Mouse (Mus musculus): ENCODE measurements around the gene Olfr74.
"Not testable (repeated sequence)": the region's sequence is repeated elsewhere in the genome, so short reads cannot be mapped to it uniquely, and the experiment has no call there.

Olfr74 gene

DNA sequence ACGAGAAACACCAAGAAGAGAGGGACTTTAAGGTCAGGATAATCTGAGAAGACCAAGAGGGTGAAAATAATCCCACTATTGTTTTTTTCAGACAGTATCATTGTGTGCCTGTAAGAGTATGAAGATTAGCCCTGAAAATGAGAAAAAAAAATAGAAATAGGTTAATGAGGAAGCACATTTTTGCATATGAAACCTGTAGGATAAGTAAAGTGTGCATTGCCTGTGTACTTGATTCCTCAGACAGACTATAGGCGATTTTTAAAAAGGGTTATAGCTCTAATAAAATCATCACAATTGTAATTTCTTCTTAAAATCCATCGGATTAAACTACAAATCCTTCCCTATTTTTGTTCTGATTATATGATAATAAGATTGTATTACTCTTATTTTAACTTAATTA, at the start of gene Olfr74:
Olfr74 (minus strand) TSS at position 101 of the 400 bp plus-strand sequence.
- no peak for DNase-seq (ENCODE audit: low spot score)

DNA sequence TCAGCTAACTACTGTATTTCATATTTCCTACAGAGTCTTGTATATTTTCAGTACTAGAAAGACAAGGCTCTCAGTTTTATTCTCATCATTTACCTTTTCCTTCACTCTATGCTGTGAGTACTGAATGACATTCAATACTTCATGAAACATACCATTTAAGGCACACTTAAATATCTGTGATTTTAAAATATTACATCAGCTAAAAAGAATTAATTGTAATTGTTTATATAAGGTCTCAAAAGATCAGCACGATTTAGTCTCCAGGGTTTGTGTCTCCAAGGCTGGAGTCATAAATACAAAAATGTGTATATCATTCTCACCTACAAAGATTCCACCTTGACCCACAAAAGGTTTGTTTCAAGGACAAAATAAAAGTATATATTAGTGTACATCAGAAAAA, 48.0 kb upstream of the Olfr74 start, which contains the start of gene Olfr1161:
Olfr1161 (plus strand) TSS at position 301 of the 400 bp plus-strand sequence.
- not testable (repeated sequence) for DNase-seq (ENCODE audit: low spot score)

DNA sequence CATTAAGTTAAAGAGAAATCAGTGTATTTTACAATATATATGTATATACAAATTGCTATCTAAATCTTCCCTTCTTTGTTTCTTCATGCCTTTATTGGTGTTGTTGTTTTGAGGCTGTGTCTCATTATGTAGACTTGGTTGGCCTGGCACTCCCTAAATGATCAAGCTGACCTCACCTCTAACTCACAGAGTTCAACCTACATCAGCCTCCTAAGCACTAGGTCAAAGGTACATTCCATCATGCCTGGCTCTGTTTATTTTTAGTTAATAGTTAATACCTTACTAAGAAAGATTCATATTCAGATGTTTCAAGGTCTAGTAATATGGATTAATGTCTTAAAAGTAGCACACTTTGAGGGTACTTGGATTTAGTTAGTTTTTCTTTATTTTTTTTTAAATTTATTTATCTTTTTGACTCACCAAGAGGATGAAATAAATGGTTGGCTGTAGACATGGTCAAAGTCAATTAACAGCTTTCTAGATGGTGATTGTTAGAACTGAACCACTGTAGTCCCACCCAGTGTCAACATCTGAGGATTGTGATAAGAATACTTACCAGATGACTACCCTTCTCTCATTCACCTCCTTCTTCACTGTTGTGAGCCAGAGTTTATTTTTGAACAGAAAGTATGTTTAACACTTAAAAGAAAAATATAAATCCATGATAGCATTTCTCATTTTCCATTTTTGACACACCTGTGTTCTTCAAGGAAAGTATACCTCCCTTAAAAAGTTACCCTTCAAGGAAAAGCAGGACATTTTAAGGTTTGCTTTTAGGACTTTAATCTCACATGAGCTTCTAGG, 33.3 kb upstream of the Olfr74 start, which contains the start of gene Olfr1160:
Olfr1160 (minus strand) TSS at position 754 of the 804 bp plus-strand sequence.
- DNase-seq (ENCODE audit: low spot score): peak; percentile 4

DNA sequence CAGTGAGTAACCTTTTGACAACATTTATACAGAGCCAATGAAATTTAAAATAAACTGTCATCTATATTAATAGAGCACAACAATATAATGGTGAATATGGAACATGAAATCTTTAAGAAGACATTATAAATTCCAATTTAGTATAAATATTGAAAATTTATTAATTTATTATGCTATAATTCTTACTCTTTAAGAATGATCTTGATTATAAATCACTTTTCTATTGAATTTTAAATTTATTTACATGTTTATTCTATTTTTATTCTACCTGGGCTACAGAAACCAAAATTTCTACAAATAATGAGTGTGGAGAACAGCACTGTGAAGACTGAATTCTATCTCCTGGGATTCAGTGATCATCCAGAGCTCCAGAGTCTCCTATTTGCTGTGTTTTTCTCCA, 15.3 kb upstream of the Olfr74 start, which contains the start of gene Olfr1158:
Olfr1158 (plus strand) TSS at position 301 of the 400 bp plus-strand sequence.
- no peak for DNase-seq (ENCODE audit: low spot score)

DNA sequence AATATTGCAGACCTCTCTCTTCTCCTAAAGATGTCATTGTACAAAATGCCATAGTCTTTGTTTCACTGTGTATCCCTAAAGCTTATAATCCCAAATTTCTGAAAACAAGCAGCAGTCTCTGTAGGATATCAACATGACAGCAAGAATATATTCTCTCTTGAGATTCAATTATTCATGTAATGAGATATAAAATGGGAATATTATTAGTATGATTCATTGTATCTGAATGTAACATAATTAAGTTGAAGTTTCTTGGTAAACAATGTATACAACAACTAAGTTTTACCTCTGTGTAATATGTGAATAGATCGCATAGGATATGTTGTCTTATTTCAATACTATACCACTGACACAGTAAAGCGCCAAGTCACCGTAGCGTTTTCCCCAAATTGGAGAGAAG, 6.3 kb downstream of the Olfr74 start, which contains the start of gene Olfr1157:
Olfr1157 (minus strand) TSS at position 101 of the 400 bp plus-strand sequence.
- no peak for DNase-seq (ENCODE audit: low spot score)

DNA sequence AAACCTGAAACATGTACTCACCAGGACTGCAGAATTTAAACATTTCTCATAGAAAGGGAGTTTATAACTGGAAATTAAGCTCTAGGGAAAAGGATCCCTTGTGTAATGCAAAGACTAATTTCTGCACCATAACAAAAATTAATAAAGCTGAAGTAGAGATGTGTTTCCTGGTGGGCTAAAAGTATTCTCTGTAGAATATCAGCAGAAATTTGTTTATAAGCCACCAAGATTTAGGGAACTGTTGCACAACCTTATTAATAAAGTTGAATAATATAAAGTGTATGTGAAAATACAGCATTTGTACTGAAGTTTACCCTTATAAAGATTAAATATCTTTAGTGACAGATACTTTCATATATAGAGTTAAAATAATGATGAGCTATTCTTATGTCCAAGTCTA, 21.5 kb downstream of the Olfr74 start, which contains the start of gene Olfr1156:
Olfr1156 (minus strand) TSS at position 101 of the 400 bp plus-strand sequence.
- DNase-seq (ENCODE audit: low spot score): no peak

DNA sequence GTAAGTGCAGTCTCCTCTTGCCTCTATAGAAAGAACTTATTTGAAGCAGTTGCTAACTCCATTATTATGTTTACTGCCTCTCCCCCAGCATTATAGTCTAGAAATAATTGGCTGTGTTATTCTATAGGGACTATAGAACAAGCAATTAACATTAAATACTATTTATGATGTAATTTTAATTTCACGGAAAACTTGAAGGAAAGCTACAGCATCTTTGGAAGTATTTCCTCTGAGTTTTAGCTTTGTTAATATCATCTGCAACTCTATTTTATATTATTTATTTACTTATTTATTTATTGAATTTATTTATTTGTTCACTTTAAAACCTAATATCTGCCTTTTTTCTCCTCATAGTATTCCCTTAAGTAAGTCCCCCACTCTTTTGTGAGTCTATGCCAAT, 29.4 kb downstream of the Olfr74 start, which contains the start of gene Olfr1155:
Olfr1155 (minus strand) TSS at position 101 of the 400 bp plus-strand sequence.
- DNase-seq (ENCODE audit: low spot score): no peak
